Mouse (Mus musculus): Measurements from ENCODE around the gene Sec61b.

- no peak for TF ChIP-seq POLR2A (IDR thresholded peaks at IDR 0.05; ENCODE audit: borderline replicate concordance, extremely low read depth, low read depth, low read length)
- TF ChIP-seq CTCF (IDR thresholded peaks at IDR 0.05; ENCODE audit: insufficient read depth, low read length): no peak
Observed at GRCm38 (mm10) chr4:47492311-47493086, 18.0 kb downstream of the Sec61b start.

Measured in lung, adult 2 months (tissue).